Mouse (Mus musculus): ENCODE data around the gene Aloxe3. TPM values are rescaled to one million over a fixed set of nuclear protein-coding genes. Genes with fewer than 3 reads are reported as not detected.

The Aloxe3 gene
- polyA plus RNA-seq, 1 experiment from 2014 or later, result 0.18 TPM

- Histone ChIP-seq H3K27ac (ENCODE audit: low read depth) (0 out of 2 replicates have a peak overlapping the region, but pooled peaks have one; percentile 44), H3K4me3 (ENCODE audit: low read depth, low read length) (peak overlapping the region; percentile 58; the same call in 1 of the 2 replicates), H3K36me3 (replicated peaks; ENCODE audit: insufficient read depth, low read length) (peaks cover 57% of the 10 kb centered on the region), H3K9ac (replicated peaks) (no peak overlapping the region), H3K4me1 (ENCODE audit: insufficient read depth) (peaks cover 29% of the 10 kb centered on the region), H3K9me3 (ENCODE audit: low read length) (no peaks in the 10 kb centered on the region), H3K4me2 (ENCODE audit: low read depth, low read length) (peak overlapping the region; percentile 94), H3K27me3 (ENCODE audit: insufficient read depth, low read length) (no peaks in the 10 kb centered on the region)
- WGBS (ENCODE audit: insufficient replicate concordance), result 82% methylated on average over 20 of the region's 20 CpGs
- ATAC-seq (no peak), DNase-seq (peak; percentile 16)
- TF ChIP-seq CTCF (IDR thresholded peaks at IDR 0.05; ENCODE audit: low read depth), result no peak
- no peak for TF ChIP-seq EP300 (IDR thresholded peaks at IDR 0.05; ENCODE audit: low read depth)
Measured at GRCm38 (mm10) chr11:69100639-69101360, 24.9 kb upstream of the Aloxe3 start.

- Histone ChIP-seq H3K4me3 (ENCODE audit: low read depth, low read length) (no peak overlapping the region), H3K9ac (replicated peaks) (no peak overlapping the region), H3K9me3 (ENCODE audit: low read length) (no peaks in the 10 kb centered on the region), H3K36me3 (replicated peaks; ENCODE audit: insufficient read depth, low read length) (peaks cover 67% of the 10 kb centered on the region), H3K27me3 (ENCODE audit: insufficient read depth, low read length) (no peaks in the 10 kb centered on the region), H3K4me1 (ENCODE audit: insufficient read depth) (peaks cover 29% of the 10 kb centered on the region), H3K4me2 (ENCODE audit: low read depth, low read length) (no peak overlapping the region), H3K27ac (ENCODE audit: low read depth) (no peak overlapping the region)
- 86% methylated on average over 20 of the region's 21 CpGs for WGBS (ENCODE audit: insufficient replicate concordance)
- TF ChIP-seq EP300 (IDR thresholded peaks at IDR 0.05; ENCODE audit: low read depth), result no peak
- no peak for TF ChIP-seq CTCF (IDR thresholded peaks at IDR 0.05; ENCODE audit: low read depth)
- ATAC-seq, result no peak
- DNase-seq, result peak; percentile 11
Measured at GRCm38 (mm10) chr11:69101604-69102402, 23.9 kb upstream of the Aloxe3 start.

- peaks cover 72% of the 10 kb centered on the region for H3K36me3 ChIP-seq (replicated peaks; ENCODE audit: insufficient read depth, low read length)
- H3K9ac ChIP-seq (replicated peaks), result no peak overlapping the region
- DNase-seq, result peak; percentile 12
- H3K4me3 ChIP-seq (ENCODE audit: low read depth, low read length), result no peak overlapping the region
- no peak overlapping the region for H3K27ac ChIP-seq (ENCODE audit: low read depth)
- no peaks in the 10 kb centered on the region for H3K9me3 ChIP-seq (ENCODE audit: low read length)
- 89% methylated on average over 7 of the region's 7 CpGs for WGBS (ENCODE audit: insufficient replicate concordance)
- no peak for ATAC-seq
- no peaks in the 10 kb centered on the region for H3K27me3 ChIP-seq (ENCODE audit: insufficient read depth, low read length)
- no peak for TF ChIP-seq CTCF (IDR thresholded peaks at IDR 0.05; ENCODE audit: low read depth)
- TF ChIP-seq EP300 (IDR thresholded peaks at IDR 0.05; ENCODE audit: low read depth), result no peak
- H3K4me1 ChIP-seq (ENCODE audit: insufficient read depth), result peaks cover 29% of the 10 kb centered on the region
- no peak overlapping the region for H3K4me2 ChIP-seq (ENCODE audit: low read depth, low read length)
Measured at GRCm38 (mm10) chr11:69102403-69102725, 23.3 kb upstream of the Aloxe3 start.

GRCm38 (mm10) chr11:69103121-69103520 is 22.6 kb upstream of the Aloxe3 start:
- no peaks in the 10 kb centered on the region for H3K9me3 ChIP-seq (ENCODE audit: low read length)
- no peak for ATAC-seq
- peaks cover 80% of the 10 kb centered on the region for H3K36me3 ChIP-seq (replicated peaks; ENCODE audit: insufficient read depth, low read length)
- H3K9ac ChIP-seq (replicated peaks), result no peak overlapping the region
- peak; percentile 12 for DNase-seq
- no peaks in the 10 kb centered on the region for H3K27me3 ChIP-seq (ENCODE audit: insufficient read depth, low read length)
- no peak overlapping the region for H3K4me3 ChIP-seq (ENCODE audit: low read depth, low read length)
- peaks cover 23% of the 10 kb centered on the region for H3K4me1 ChIP-seq (ENCODE audit: insufficient read depth)
- H3K27ac ChIP-seq (ENCODE audit: low read depth), result no peak overlapping the region
- WGBS (ENCODE audit: insufficient replicate concordance), result 94% methylated on average over 14 of the region's 14 CpGs
- no peak overlapping the region for H3K4me2 ChIP-seq (ENCODE audit: low read depth, low read length)
- TF ChIP-seq EP300 (IDR thresholded peaks at IDR 0.05; ENCODE audit: low read depth) (no peak), CTCF (IDR thresholded peaks at IDR 0.05; ENCODE audit: low read depth) (no peak)

GRCm38 (mm10) chr11:69103531-69104435 is 21.9 kb upstream of the Aloxe3 start:
- TF ChIP-seq EP300 (IDR thresholded peaks at IDR 0.05; ENCODE audit: low read depth) (no peak), CTCF (IDR thresholded peaks at IDR 0.05; ENCODE audit: low read depth) (no peak)
- WGBS (ENCODE audit: insufficient replicate concordance), result 90% methylated on average over 15 of the region's 15 CpGs
- ATAC-seq, result no peak

More at GRCm38 (mm10) chr11:69103531-69104435, 21.9 kb upstream of the Aloxe3 start:
- DNase-seq, result peak; percentile 13
- Histone ChIP-seq H3K36me3 (replicated peaks; ENCODE audit: insufficient read depth, low read length) (peaks cover 86% of the 10 kb centered on the region), H3K27ac (ENCODE audit: low read depth) (no peak overlapping the region), H3K4me3 (ENCODE audit: low read depth, low read length) (no peak overlapping the region), H3K9me3 (ENCODE audit: low read length) (no peaks in the 10 kb centered on the region), H3K4me1 (ENCODE audit: insufficient read depth) (peaks cover 18% of the 10 kb centered on the region), H3K4me2 (ENCODE audit: low read depth, low read length) (no peak overlapping the region), H3K27me3 (ENCODE audit: insufficient read depth, low read length) (no peaks in the 10 kb centered on the region), H3K9ac (replicated peaks) (no peak overlapping the region)
